ENCODE assay signal across 13 mouse cellular contexts in genomic region chr14:27219668-27220067, GRCm38 (mm10).
A peak's percentile ranks its signal among the peaks of the same experiment; 100 is the strongest.
DNase-seq lines count a peak whose midpoint lies in the region; ATAC-seq lines count a peak whose summit lies in the region.
"Had no signal": no experiment of that assay in that cellular context is flagged by ENCODE, and none has a peak within 500 bp of the region (broad histone marks: within the 10 kb centered on the region; RNA-seq: fewer than 3 reads in every experiment).

No protein-coding gene starts in this region.

- no peaks in the 10 kb centered on the region for H3K9me3 ChIP-seq in midbrain, embryonic 16.5 days (replicated peaks; ENCODE audit: control insufficient read depth, low read length, poor library complexity, severe bottlenecking)
- H3K9me3 ChIP-seq: neural tube, embryonic 13.5 days had no signal

- 84% methylated on average over 7 of the region's 7 CpGs for WGBS in midbrain, embryonic 16.5 days

- H3K4me2 ChIP-seq in midbrain, embryonic 16.5 days (ENCODE audit: low read length) = no peak overlapping the region
- H3K4me2 ChIP-seq: neural tube, embryonic 13.5 days had no signal

- no peak for ATAC-seq in granulocyte monocyte progenitor cell, adult 5-6 weeks (replicated peaks; ENCODE audit: poor library complexity, severe bottlenecking)
- no peak for ATAC-seq in midbrain, embryonic 16.5 days
- ATAC-seq: CD4-positive, CD25-positive, alpha-beta regulatory T cell, adult 4 months had no signal

- no peak overlapping the region for H3K4me3 ChIP-seq in midbrain, embryonic 16.5 days (ENCODE audit: low read depth, low read length)
- H3K4me3 ChIP-seq: neural tube, embryonic 13.5 days had no signal

- H3K4me1 ChIP-seq in midbrain, embryonic 16.5 days (ENCODE audit: control insufficient read depth, insufficient read depth, low read length) = no peaks in the 10 kb centered on the region
- H3K4me1 ChIP-seq: neural tube, embryonic 13.5 days had no signal

- no peaks in the 10 kb centered on the region for H3K27me3 ChIP-seq in midbrain, embryonic 16.5 days (ENCODE audit: control insufficient read depth, insufficient read depth, low read depth, low read length)
- H3K27me3 ChIP-seq: neural tube, embryonic 13.5 days had no signal

- H3K27ac ChIP-seq in midbrain, embryonic 16.5 days (ENCODE audit: low read length) = no peak overlapping the region
- H3K27ac ChIP-seq: neural tube, embryonic 13.5 days had no signal

- H3K36me3 ChIP-seq in midbrain, embryonic 16.5 days (ENCODE audit: control insufficient read depth, insufficient read depth, low read length) = no peaks in the 10 kb centered on the region
- H3K36me3 ChIP-seq: neural tube, embryonic 13.5 days had no signal

- DNase-seq in Muller cell, postnatal 12 days (ENCODE audit: inconsistent ontology term) = peak; percentile 48
- DNase-seq in cerebellum, adult 8-10 months = peak; percentile 57
- peak; percentile 93 to 94 for DNase-seq in layer of hippocampus, adult 8-10 months (ENCODE audit: low spot score in 2 of 2)
- peak; percentile 70 for DNase-seq in right cerebral cortex, postnatal 10 days (ENCODE audit: low spot score in 2 of 2)
- DNase-seq in testis, postnatal 10 days (ENCODE audit: low spot score) = no peak
- DNase-seq in embryo, embryonic 10.5 days (ENCODE audit: low spot score) = no peak
- DNase-seq: gastrocnemius, postnatal 25 days; heart, postnatal 4 days; kidney, adult 2 months had no signal

- no peak overlapping the region for H3K9ac ChIP-seq in midbrain, embryonic 16.5 days (ENCODE audit: low read depth, low read length)
- H3K9ac ChIP-seq: neural tube, embryonic 13.5 days had no signal

Comparison
In these comparisons a context has a peak if more than half of its experiments do, and no peak if none do; other contexts are left out.
1. DNase-seq: peak in Muller cell, postnatal 12 days (single experiment), cerebellum, adult 8-10 months (single experiment), layer of hippocampus, adult 8-10 months (2 of 2) and right cerebral cortex, postnatal 10 days (2 of 2); none in testis, postnatal 10 days (single experiment) and embryo, embryonic 10.5 days (single experiment).